Mouse (Mus musculus) forelimb bud, embryonic 11.5 days (tissue): ENCODE measurements around the gene Gng3.
A peak's percentile ranks its signal among the peaks of the same experiment; 100 is the strongest.

ENCODE experiments used
- DNase-seq: peaks from one replicate; pipeline ENCODE4 v3.0.0-alpha.2; 2012; ENCODE audit warnings: low read depth, low spot score

The Gng3 gene

DNA sequence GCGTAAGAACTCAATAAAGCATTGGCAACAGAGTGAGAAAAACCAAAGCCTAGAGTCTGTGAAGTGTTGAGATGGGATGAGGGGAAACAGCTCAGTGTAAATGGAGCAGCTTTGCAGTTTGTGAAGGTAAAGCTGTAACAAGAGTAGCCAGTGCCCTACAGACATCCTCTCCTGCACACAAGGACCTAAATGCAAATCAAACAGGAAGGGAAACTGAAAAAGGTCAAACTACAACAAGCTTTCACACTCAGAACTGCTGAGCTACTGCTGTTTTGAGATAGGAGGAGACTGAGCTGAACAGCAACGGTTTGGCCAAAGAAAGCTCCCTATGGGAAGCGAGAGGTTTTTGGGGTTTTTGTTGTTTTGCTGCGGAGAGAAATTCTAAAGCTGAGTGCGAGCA is 32.2 kb downstream of the Gng3 start:
- DNase-seq: no peak

DNA sequence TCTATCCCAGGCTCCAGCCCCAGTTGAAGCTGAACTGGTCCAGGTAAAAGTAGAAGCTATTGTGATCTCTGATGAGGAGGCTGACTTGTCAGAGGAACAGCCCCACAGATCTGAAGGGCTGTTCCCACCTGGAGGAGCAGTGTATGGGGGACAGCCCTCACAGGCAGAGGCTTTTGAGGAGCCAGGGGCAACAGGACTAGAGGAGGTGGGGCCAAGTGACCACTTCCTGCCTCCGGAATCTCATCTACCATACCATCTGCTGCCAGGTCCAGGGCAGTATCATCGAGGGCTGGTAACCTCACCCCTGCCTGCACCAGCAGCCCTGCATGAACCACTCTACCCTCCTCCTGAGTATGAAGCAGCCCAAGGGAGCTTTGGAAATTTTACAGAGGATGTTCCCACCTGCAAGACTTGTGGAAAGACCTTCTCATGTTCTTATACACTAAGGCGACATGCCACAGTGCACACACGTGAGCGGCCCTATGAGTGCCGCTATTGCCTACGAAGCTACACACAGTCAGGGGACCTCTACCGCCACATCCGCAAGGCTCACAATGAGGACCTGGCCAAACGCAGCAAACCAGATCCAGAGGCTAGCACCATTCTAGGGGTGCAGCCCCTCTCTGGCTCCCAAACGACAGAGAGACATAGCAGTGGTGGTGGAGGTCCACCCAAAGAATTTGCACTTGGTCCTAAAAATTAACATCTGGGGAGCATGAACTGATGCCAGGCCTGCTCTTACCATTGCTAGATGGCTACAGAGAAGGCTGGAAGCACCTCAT is 34.9 kb downstream of the Gng3 start:
- DNase-seq: no peak

DNA sequence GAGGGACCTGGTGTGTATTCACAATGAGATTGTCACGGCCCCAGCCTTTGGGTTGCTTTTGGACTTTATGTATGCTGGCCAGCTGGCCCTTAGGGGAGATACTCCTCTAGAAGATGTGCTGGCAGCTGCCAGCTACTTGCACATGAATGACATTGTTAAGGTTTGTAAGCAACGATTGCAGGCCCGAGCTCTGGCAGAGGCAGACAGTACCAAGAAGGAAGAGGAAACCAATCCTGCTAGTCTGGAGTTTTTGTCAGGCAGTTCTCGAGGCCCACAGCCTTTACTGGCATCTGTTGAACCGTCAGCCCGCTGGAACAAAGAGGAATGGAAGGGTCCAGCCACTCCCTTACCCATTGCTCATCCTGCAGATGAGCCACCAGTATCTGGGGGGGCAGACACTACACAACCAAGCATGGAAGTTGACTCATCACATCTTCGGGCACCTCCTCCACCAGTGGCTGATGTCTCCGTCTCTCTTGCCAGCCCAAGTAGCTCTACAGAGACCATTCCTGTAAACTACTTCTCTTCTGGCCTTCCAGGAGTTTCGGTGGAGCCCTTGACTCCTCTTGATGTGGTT is 35.7 kb downstream of the Gng3 start:
- no peak for DNase-seq

DNA sequence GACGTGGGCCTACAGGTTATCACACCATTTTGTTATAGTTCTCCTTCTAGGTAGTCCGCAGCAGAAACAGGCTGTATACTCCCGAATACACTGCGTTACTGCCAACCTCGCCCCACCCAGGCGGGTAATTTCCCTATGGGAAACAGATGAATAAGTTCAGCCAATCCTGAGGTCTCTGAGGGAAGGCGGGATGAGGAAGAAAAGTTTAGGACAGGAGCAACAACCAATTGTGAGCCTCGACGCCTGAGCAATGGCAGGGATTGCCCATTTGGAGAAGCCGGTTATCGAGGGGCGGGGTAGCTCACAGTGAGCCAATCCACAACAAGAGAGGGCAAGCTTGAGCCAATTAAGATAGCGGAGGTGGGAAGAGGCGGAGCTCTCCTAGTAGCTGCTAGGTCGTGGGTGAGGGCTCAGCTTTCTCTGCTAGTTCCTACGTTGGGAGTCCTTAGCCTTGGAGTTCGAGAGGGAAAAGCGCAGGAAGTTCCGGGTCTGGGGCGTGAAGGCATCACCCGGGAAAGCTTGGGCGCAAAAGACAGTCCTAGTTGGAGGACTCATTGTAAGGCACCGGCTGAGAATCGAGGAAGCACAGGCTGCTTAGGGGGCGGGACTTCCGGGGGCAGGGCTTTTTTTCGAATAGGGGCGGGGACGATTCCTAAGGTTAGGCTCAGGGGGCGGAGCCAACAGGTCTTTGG is 36.7 kb downstream of the Gng3 start, which contains the start of gene Zbtb3:
Gene Zbtb3, plus strand, starts transcription at position 426 of the 692 bp plus-strand sequence.
- peak; percentile 97 for DNase-seq

DNA sequence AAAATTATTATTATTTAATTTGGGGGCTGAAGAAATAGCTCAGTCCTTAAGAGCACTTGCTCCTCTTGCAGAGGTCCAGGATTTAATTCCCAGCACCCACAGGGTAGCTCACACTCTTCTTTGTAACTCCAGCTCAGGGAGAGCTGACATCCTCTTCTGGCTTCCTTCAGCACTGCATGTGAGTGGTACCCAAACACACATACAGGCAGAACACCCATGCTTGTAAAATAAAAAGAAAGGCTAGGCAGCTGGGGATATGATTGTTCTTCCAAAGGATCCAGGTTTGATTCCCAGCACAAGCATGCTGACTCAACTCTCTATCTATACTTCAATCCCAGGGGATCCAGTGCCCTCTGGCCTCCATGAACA is 40.1 kb downstream of the Gng3 start:
- DNase-seq: no peak

DNA sequence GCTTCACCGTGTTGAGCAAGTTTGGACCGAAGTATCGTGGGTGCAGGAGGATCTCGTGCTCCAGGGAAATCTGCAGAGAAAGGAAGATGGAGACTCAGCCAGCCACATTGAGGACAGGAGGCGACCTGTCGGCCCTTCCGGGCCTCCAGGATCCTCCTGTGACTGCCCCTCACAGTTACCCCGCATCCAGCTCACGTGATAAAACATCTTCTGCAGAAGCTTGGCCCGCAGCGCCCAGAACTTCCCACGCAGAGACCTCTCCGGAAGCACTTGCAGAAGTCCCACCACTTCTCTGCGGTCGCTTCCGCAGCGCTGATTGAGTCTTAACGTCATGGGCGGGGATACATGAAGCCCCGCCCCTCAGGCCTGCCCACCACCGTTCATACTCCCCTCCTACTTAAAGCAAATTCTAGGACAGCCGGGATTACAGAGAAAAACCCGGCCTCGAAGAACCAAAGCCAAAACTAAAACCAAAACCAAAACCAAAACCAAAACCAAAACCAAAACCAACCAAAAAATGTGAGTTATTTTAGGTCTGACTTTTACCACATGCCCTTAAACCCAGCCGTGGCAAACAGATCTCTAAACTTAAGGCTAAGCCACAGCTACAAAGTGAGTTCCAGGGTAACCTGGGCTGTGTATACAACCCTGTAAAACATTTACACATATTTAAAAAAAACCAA is 40.6 kb downstream of the Gng3 start, which contains the start of gene Polr2g:
Gene Polr2g, minus strand, starts transcription at position 314 of the 683 bp plus-strand sequence.
- peak; percentile 92 for DNase-seq

DNA sequence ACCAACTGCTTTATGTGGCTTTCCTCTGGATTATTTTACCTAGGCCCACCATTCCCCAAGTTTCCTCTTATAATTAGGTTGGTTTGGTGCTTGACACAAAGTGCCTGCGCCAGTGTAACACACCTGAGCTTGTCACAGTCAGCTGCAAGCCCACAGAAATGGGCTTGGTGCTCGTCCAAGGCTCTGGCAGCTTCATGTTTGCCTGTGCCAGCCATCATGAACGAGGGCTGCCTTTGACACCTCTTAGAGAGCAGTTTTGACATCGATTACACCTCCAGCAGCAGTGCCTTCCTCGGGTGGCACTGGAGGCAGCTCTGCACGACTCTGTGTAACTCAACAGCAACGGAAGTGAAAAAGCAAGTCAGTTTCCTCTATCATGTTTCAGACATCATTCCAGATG is 48.8 kb downstream of the Gng3 start:
- DNase-seq: no peak

DNA sequence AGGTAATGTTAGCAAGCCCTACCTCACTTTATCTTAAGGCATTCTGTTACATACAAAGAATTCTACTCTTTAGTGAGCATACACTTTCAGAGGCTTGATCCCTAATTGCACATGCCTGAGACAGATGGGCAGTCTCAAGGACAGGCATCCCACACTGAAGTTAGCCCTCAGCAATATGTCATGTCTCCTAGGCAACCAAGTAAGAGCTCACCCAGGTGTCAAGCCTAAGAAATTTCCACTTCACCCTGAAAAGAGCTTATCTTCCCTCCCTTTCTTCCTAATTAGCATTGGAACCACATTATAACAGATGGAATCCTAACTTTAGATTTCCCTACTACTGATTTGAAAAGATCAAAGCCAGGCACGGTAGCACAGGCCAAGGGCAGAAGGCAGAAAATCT is 49.8 kb downstream of the Gng3 start:
- no peak for DNase-seq

DNA sequence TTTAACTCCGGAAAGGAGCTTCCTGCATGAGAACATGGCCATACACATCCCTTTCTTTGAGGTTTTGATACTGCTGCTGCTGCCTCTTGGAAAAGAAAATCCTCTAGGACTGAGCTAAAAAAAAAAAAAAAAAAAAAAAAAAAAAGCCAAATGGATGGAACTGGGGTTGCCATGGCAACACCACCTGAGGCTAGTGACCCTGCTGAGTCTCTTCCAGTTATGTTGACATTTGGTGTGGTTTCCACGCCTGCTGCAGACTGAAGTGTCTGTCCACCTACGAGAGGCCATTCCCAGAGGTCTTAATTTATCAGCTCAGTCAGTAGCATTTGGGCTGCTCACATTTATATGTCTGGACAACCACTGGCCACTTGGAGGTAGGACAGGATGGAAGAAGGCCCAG is 50.5 kb downstream of the Gng3 start:
- DNase-seq: peak; percentile 55
